7 mouse cellular contexts compared by ENCODE assay signal in genomic region chr6:113427397-113427796, GRCm38 (mm10). TPM values are rescaled to one million over a fixed set of nuclear protein-coding genes. Genes with fewer than 3 reads are reported as not detected.
A peak's percentile ranks its signal among the peaks of the same experiment; 100 is the strongest.
DNase-seq lines count a peak whose midpoint lies in the region; ATAC-seq and TF ChIP-seq lines count a peak whose summit lies in the region.

No protein-coding gene starts in this region.

- H3K4me3 ChIP-seq in kidney, embryonic 15.5 days (replicated peaks) = no peak overlapping the region
- H3K4me3 ChIP-seq in lung, adult 2 months (replicated peaks; ENCODE audit: extremely low read depth, low read depth, low read length) = no peak overlapping the region

- no peak overlapping the region for H3K27ac ChIP-seq in kidney, embryonic 15.5 days

- ATAC-seq in kidney, embryonic 15.5 days (replicated peaks; ENCODE audit: low FRiP score) = no peak

- no peak for TF ChIP-seq POLR2A in lung, adult 2 months (IDR thresholded peaks at IDR 0.05; ENCODE audit: borderline replicate concordance, extremely low read depth, low read depth, low read length)

- DNase-seq in kidney, adult 9 months = peak; percentile 55
- peak; percentile 93 for DNase-seq in ES-CJ7 (ENCODE audit: low read depth, low spot score)
- DNase-seq in c-Kit-positive CD71-positive TER-119-positive erythroid progenitor cells, embryonic 14.5 days (ENCODE audit: low spot score) = peak; percentile 54
- no peak for DNase-seq in lung, adult 2 months
- DNase-seq in thymus, postnatal 0 days (ENCODE audit: low spot score) = peak; percentile 53
- no peak for DNase-seq in frontal cortex, adult 2 months (ENCODE audit: extremely low spot score in 1 of 2, low spot score in 1 of 2)

- 59% methylated on average over 3 of the region's 3 CpGs for WGBS in kidney, embryonic 15.5 days
- WGBS in lung, adult 2 months = 52% methylated on average over 3 of the region's 3 CpGs

- H3K9me3 ChIP-seq in kidney, embryonic 15.5 days (replicated peaks) = peaks cover 3% of the 10 kb centered on the region; the same call in 1 of the 2 replicates

- H3K4me1 ChIP-seq in kidney, embryonic 15.5 days = 0 out of 2 replicates have a peak, but pooled peaks cover 4% of the 10 kb centered on the region
- H3K4me1 ChIP-seq in lung, adult 2 months (ENCODE audit: control insufficient read depth, insufficient read depth, low read length) = no peaks in the 10 kb centered on the region

- no peaks in the 10 kb centered on the region for H3K27me3 ChIP-seq in kidney, embryonic 15.5 days

- H3K9ac ChIP-seq in kidney, embryonic 15.5 days = no peak overlapping the region

- H3K4me2 ChIP-seq in kidney, embryonic 15.5 days = no peak overlapping the region

- no peaks in the 10 kb centered on the region for H3K36me3 ChIP-seq in kidney, embryonic 15.5 days

- peak; percentile 54 for TF ChIP-seq CTCF in lung, adult 2 months (IDR thresholded peaks at IDR 0.05; ENCODE audit: insufficient read depth, low read length)

RNA-seq across cellular contexts. Expression of gene Cidec, which starts 8.2 kb away (rescaled TPM):
- not detected in 2 replicates for polyA plus RNA-seq in kidney, embryonic 15.5 days (2015; fragmentation: Nextera tagmentation; extraction: Ambion mirVana)
- 56.9 and 133 TPM in 2 replicates for polyA plus RNA-seq in lung, adult 2 months (2012; rRNA removed)
- polyA plus RNA-seq in thymus, postnatal 0 days (2015; fragmentation: Nextera tagmentation; extraction: Ambion mirVana) = 0.37 and 1.5 TPM in 2 replicates
- polyA plus RNA-seq in frontal cortex, adult 2 months (2012; rRNA removed) = 0.18 and 0.29 TPM in 2 replicates

RNA-seq across cellular contexts. Expression of gene Rpusd3, which starts 8.3 kb away (rescaled TPM):
- polyA plus RNA-seq in kidney, embryonic 15.5 days (2015; fragmentation: Nextera tagmentation; extraction: Ambion mirVana) = 24.0 and 25.3 TPM in 2 replicates
- polyA plus RNA-seq in lung, adult 2 months (2012; rRNA removed) = 43.1 and 44.9 TPM in 2 replicates
- polyA plus RNA-seq in thymus, postnatal 0 days (2015; fragmentation: Nextera tagmentation; extraction: Ambion mirVana) = 25.3 and 26.7 TPM in 2 replicates
- 30.1 and 37.7 TPM in 2 replicates for polyA plus RNA-seq in frontal cortex, adult 2 months (2012; rRNA removed)

RNA-seq across cellular contexts. Expression of gene Jagn1, which starts 15.0 kb away (rescaled TPM):
- polyA plus RNA-seq in kidney, embryonic 15.5 days (2015; fragmentation: Nextera tagmentation; extraction: Ambion mirVana) = 104 and 111 TPM in 2 replicates
- 39.0 and 48.0 TPM in 2 replicates for polyA plus RNA-seq in lung, adult 2 months (2012; rRNA removed)
- polyA plus RNA-seq in thymus, postnatal 0 days (2015; fragmentation: Nextera tagmentation; extraction: Ambion mirVana) = 69.1 and 70.6 TPM in 2 replicates
- polyA plus RNA-seq in frontal cortex, adult 2 months (2012; rRNA removed) = 52.3 and 55.4 TPM in 2 replicates

RNA-seq across cellular contexts. Expression of gene Il17re, which starts 30.9 kb away (rescaled TPM):
- 6.1 and 7.8 TPM in 2 replicates for polyA plus RNA-seq in kidney, embryonic 15.5 days (2015; fragmentation: Nextera tagmentation; extraction: Ambion mirVana)
- polyA plus RNA-seq in lung, adult 2 months (2012; rRNA removed) = 57.2 and 62.4 TPM in 2 replicates
- 6.0 and 7.9 TPM in 2 replicates for polyA plus RNA-seq in thymus, postnatal 0 days (2015; fragmentation: Nextera tagmentation; extraction: Ambion mirVana)
- polyA plus RNA-seq in frontal cortex, adult 2 months (2012; rRNA removed) = 0.27 and 0.36 TPM in 2 replicates

RNA-seq across cellular contexts. Expression of gene Ttll3, which starts 38.3 kb away (rescaled TPM):
- 3.5 and 3.6 TPM in 2 replicates for polyA plus RNA-seq in kidney, embryonic 15.5 days (2015; fragmentation: Nextera tagmentation; extraction: Ambion mirVana)
- 23.1 and 25.5 TPM in 2 replicates for polyA plus RNA-seq in lung, adult 2 months (2012; rRNA removed)
- polyA plus RNA-seq in thymus, postnatal 0 days (2015; fragmentation: Nextera tagmentation; extraction: Ambion mirVana) = 4.6 and 7.2 TPM in 2 replicates
- 22.1 and 22.6 TPM in 2 replicates for polyA plus RNA-seq in frontal cortex, adult 2 months (2012; rRNA removed)

Comparison
In these comparisons a context has a peak if more than half of its experiments do, and no peak if none do; other contexts are left out.
1. DNase-seq: peak in kidney, adult 9 months (single experiment), ES-CJ7 (single experiment), c-Kit-positive CD71-positive TER-119-positive erythroid progenitor cells, embryonic 14.5 days (single experiment) and thymus, postnatal 0 days (single experiment); none in lung, adult 2 months (single experiment) and frontal cortex, adult 2 months (0 of 2).
2. RNA of gene Cidec, which starts 8.2 kb away (polyA plus RNA-seq): 56.9 to 133 TPM in lung, adult 2 months; 0.37 to 1.5 TPM in thymus, postnatal 0 days, 0.18 to 0.29 TPM in frontal cortex, adult 2 months and not detected in kidney, embryonic 15.5 days; every median in the first group is over 10 times any median in the second.